ENCODE assay signal across 8 mouse cellular contexts in the genomic region with DNA sequence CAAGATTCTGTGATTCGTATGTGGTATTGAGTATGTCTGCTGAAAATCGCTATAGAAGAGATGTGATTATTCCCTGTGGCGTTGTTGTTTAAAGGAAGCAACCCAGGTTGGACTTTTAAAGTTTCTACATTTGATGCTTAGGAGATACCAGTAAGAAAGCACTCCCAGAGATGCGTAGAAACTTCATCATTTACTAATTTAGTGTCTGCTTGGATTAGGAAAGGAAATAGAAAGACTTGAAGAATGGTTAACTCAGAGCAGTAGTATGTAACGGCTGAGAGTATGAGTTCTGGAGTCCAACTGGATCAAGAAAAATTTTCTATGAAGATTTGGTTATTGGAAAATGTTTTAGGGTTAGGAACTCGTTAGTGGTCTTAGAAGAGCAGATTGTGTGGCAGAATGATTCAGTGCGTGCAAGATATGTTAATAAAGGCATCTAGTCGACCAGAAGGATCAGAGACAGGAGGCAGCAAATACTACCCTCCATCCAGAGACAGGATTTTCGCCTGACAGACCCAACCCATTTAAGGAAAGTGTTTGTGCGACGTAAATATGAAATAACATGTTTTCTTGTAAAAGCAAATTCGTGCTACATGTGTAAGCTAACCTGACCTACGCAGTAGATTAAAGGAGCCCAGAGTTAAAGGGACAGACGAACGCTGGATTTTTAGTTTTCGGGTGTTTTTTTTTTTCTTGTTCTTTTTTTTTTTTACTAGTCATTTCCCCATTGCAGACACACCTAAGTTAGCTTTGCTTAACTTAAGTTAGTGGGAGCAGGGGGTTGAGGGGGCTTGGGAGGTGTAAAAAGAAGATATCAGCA. TPM values are rescaled to one million over a fixed set of nuclear protein-coding genes. Genes with fewer than 3 reads are reported as not detected.
A peak's percentile ranks its signal among the peaks of the same experiment; 100 is the strongest.
DNase-seq lines count a peak whose midpoint lies in the region; ATAC-seq lines count a peak whose summit lies in the region.

No protein-coding gene starts in this region.

- H3K4me1 ChIP-seq in lung, embryonic 15.5 days = peaks cover 26% of the 10 kb centered on the region
- H3K4me1 ChIP-seq in embryonic facial prominence, embryonic 12.5 days = peaks cover 22% of the 10 kb centered on the region
- H3K4me1 ChIP-seq in intestine, embryonic 16.5 days (ENCODE audit: control insufficient read depth, insufficient read depth, low read length) = peaks cover 15% of the 10 kb centered on the region
- H3K4me1 ChIP-seq in neural tube, embryonic 15.5 days = peaks cover 41% of the 10 kb centered on the region

- 69% methylated on average over 16 of the region's 16 CpGs for WGBS in lung, embryonic 15.5 days
- WGBS in embryonic facial prominence, embryonic 12.5 days = 75% methylated on average over 16 of the region's 16 CpGs
- WGBS in intestine, embryonic 16.5 days = 69% methylated on average over 16 of the region's 16 CpGs
- WGBS in neural tube, embryonic 15.5 days = 72% methylated on average over 16 of the region's 16 CpGs

- H3K27ac ChIP-seq in lung, embryonic 15.5 days = peak overlapping the region; percentile 100
- peak overlapping the region; percentile 99 for H3K27ac ChIP-seq in embryonic facial prominence, embryonic 12.5 days
- H3K27ac ChIP-seq in intestine, embryonic 16.5 days (ENCODE audit: low read length) = peak overlapping the region; percentile 99
- H3K27ac ChIP-seq in neural tube, embryonic 15.5 days (replicated peaks) = peak overlapping the region; percentile 100

- no peaks in the 10 kb centered on the region for H3K27me3 ChIP-seq in lung, embryonic 15.5 days
- no peaks in the 10 kb centered on the region for H3K27me3 ChIP-seq in embryonic facial prominence, embryonic 12.5 days
- no peaks in the 10 kb centered on the region for H3K27me3 ChIP-seq in intestine, embryonic 16.5 days (replicated peaks; ENCODE audit: control insufficient read depth, insufficient read depth, low read length)
- H3K27me3 ChIP-seq in neural tube, embryonic 15.5 days (replicated peaks) = no peaks in the 10 kb centered on the region

- H3K4me2 ChIP-seq in lung, embryonic 15.5 days = peak overlapping the region; percentile 87
- H3K4me2 ChIP-seq in embryonic facial prominence, embryonic 12.5 days (replicated peaks) = peak overlapping the region; percentile 68
- H3K4me2 ChIP-seq in intestine, embryonic 16.5 days (ENCODE audit: low read depth, low read length) = peak overlapping the region; percentile 88
- H3K4me2 ChIP-seq in neural tube, embryonic 15.5 days = peak overlapping the region; percentile 90

- peaks cover 19% of the 10 kb centered on the region for H3K36me3 ChIP-seq in lung, embryonic 15.5 days
- peaks cover 32% of the 10 kb centered on the region for H3K36me3 ChIP-seq in embryonic facial prominence, embryonic 12.5 days
- peaks cover 6% of the 10 kb centered on the region for H3K36me3 ChIP-seq in intestine, embryonic 16.5 days (ENCODE audit: control insufficient read depth, insufficient read depth, low read length)
- H3K36me3 ChIP-seq in neural tube, embryonic 15.5 days = peaks cover 19% of the 10 kb centered on the region

- peak overlapping the region; percentile 84 for H3K9ac ChIP-seq in lung, embryonic 15.5 days
- H3K9ac ChIP-seq in embryonic facial prominence, embryonic 12.5 days = peak overlapping the region; percentile 73
- peak overlapping the region; percentile 95 for H3K9ac ChIP-seq in intestine, embryonic 16.5 days (ENCODE audit: low read depth, low read length)
- peak overlapping the region; percentile 92 for H3K9ac ChIP-seq in neural tube, embryonic 15.5 days (replicated peaks)

- peak overlapping the region; percentile 65 for H3K4me3 ChIP-seq in lung, embryonic 15.5 days
- H3K4me3 ChIP-seq in embryonic facial prominence, embryonic 12.5 days = peak overlapping the region; percentile 51
- peak overlapping the region; percentile 73 for H3K4me3 ChIP-seq in intestine, embryonic 16.5 days (ENCODE audit: low read length)
- peak overlapping the region; percentile 84 for H3K4me3 ChIP-seq in neural tube, embryonic 15.5 days (replicated peaks)

- ATAC-seq in lung, embryonic 15.5 days (ENCODE audit: borderline replicate concordance, extremely low read depth, low FRiP score, low TSS enrichment) = no peak
- no peak for ATAC-seq in embryonic facial prominence, embryonic 12.5 days (ENCODE audit: insufficient number of reproducible peaks, insufficient read depth, low FRiP score, low TSS enrichment)
- no peak for ATAC-seq in intestine, embryonic 16.5 days
- ATAC-seq in neural tube, embryonic 15.5 days (ENCODE audit: low FRiP score) = no peak
- no peak for ATAC-seq in CD4-positive, CD25-positive, alpha-beta regulatory T cell, adult 4 months
- no peak for ATAC-seq in megakaryocyte progenitor cell, adult 5-6 weeks (replicated peaks; ENCODE audit: poor library complexity)

- DNase-seq in lung, adult 18-20 months = no peak
- no peak for DNase-seq in adrenal gland, postnatal 14 days

- H3K9me3 ChIP-seq in lung, embryonic 15.5 days = no peaks in the 10 kb centered on the region
- H3K9me3 ChIP-seq in embryonic facial prominence, embryonic 12.5 days = 0 out of 2 replicates have a peak, but pooled peaks cover 6% of the 10 kb centered on the region
- no peaks in the 10 kb centered on the region for H3K9me3 ChIP-seq in intestine, embryonic 16.5 days (ENCODE audit: control insufficient read depth, low read length)
- no peaks in the 10 kb centered on the region for H3K9me3 ChIP-seq in neural tube, embryonic 15.5 days (replicated peaks)

RNA-seq across cellular contexts. Expression of gene Lcmt2, which starts 1.0 kb away (rescaled TPM):
- polyA plus RNA-seq in lung, embryonic 15.5 days (2015; fragmentation: Nextera tagmentation; extraction: Ambion mirVana) = 24.7 and 26.1 TPM in 2 replicates
- 23.1 and 25.4 TPM in 2 replicates for polyA plus RNA-seq in embryonic facial prominence, embryonic 12.5 days (2016; fragmentation: Nextera tagmentation; extraction: Ambion mirVana)
- 19.3 and 19.8 TPM in 2 replicates for polyA plus RNA-seq in intestine, embryonic 16.5 days (2015; fragmentation: Nextera tagmentation; extraction: Ambion mirVana)
- 18.9 and 21.5 TPM in 2 replicates for polyA plus RNA-seq in neural tube, embryonic 15.5 days (2015; fragmentation: Nextera tagmentation; extraction: Ambion mirVana)
- 10.1 and 11.5 TPM in 2 replicates for total RNA-seq in adrenal gland, postnatal 14 days (2021)
- 10 to 100 TPM in 1 of 2 experiments, 1 to 10 TPM in 1; 6.7 to 12.3 TPM for polyA plus RNA-seq in CD4-positive, CD25-positive, alpha-beta regulatory T cell, adult 4 months (2017; shearing (Covaris generic))
- 11.7 and 12.8 TPM in 2 replicates for total RNA-seq in megakaryocyte progenitor cell, adult 5-6 weeks (2015)
- total RNA-seq in megakaryocyte progenitor cell, adult 5-6 weeks (2017) = 8.4 and 9.7 TPM in 2 replicates

RNA-seq across cellular contexts. Expression of gene Adal, which starts 1.2 kb away (rescaled TPM):
- polyA plus RNA-seq in lung, embryonic 15.5 days (2015; fragmentation: Nextera tagmentation; extraction: Ambion mirVana) = 18.6 and 22.3 TPM in 2 replicates
- 22.8 and 23.6 TPM in 2 replicates for polyA plus RNA-seq in embryonic facial prominence, embryonic 12.5 days (2016; fragmentation: Nextera tagmentation; extraction: Ambion mirVana)
- polyA plus RNA-seq in intestine, embryonic 16.5 days (2015; fragmentation: Nextera tagmentation; extraction: Ambion mirVana) = 16.7 and 17.4 TPM in 2 replicates
- 27.1 and 27.6 TPM in 2 replicates for polyA plus RNA-seq in neural tube, embryonic 15.5 days (2015; fragmentation: Nextera tagmentation; extraction: Ambion mirVana)
- 17.1 and 20.1 TPM in 2 replicates for total RNA-seq in adrenal gland, postnatal 14 days (2021)
- polyA plus RNA-seq in CD4-positive, CD25-positive, alpha-beta regulatory T cell, adult 4 months (2017; shearing (Covaris generic)) = 10 to 100 TPM; 15.3 to 25.7 TPM
- 12.2 and 12.4 TPM in 2 replicates for total RNA-seq in megakaryocyte progenitor cell, adult 5-6 weeks (2015)
- total RNA-seq in megakaryocyte progenitor cell, adult 5-6 weeks (2017) = 10.6 and 15.4 TPM in 2 replicates

RNA-seq across cellular contexts. Expression of gene Tubgcp4, which starts 29.0 kb away (rescaled TPM):
- polyA plus RNA-seq in lung, embryonic 15.5 days (2015; fragmentation: Nextera tagmentation; extraction: Ambion mirVana) = 52.6 and 53.3 TPM in 2 replicates
- 76.4 and 88.6 TPM in 2 replicates for polyA plus RNA-seq in embryonic facial prominence, embryonic 12.5 days (2016; fragmentation: Nextera tagmentation; extraction: Ambion mirVana)
- 31.8 and 37.2 TPM in 2 replicates for polyA plus RNA-seq in intestine, embryonic 16.5 days (2015; fragmentation: Nextera tagmentation; extraction: Ambion mirVana)
- 45.2 and 47.2 TPM in 2 replicates for polyA plus RNA-seq in neural tube, embryonic 15.5 days (2015; fragmentation: Nextera tagmentation; extraction: Ambion mirVana)
- 31.3 and 34.7 TPM in 2 replicates for total RNA-seq in adrenal gland, postnatal 14 days (2021)
- polyA plus RNA-seq in CD4-positive, CD25-positive, alpha-beta regulatory T cell, adult 4 months (2017; shearing (Covaris generic)) = 100 to 1,000 TPM in 1 of 2 experiments, 10 to 100 TPM in 1; 92.2 to 131 TPM
- 36.4 and 38.9 TPM in 2 replicates for total RNA-seq in megakaryocyte progenitor cell, adult 5-6 weeks (2015)
- total RNA-seq in megakaryocyte progenitor cell, adult 5-6 weeks (2017) = 28.8 and 39.3 TPM in 2 replicates

RNA-seq across cellular contexts. Expression of gene Zscan29, which starts 29.5 kb away (rescaled TPM):
- polyA plus RNA-seq in lung, embryonic 15.5 days (2015; fragmentation: Nextera tagmentation; extraction: Ambion mirVana) = 8.3 and 9.7 TPM in 2 replicates
- 11.4 and 11.6 TPM in 2 replicates for polyA plus RNA-seq in embryonic facial prominence, embryonic 12.5 days (2016; fragmentation: Nextera tagmentation; extraction: Ambion mirVana)
- polyA plus RNA-seq in intestine, embryonic 16.5 days (2015; fragmentation: Nextera tagmentation; extraction: Ambion mirVana) = 8.3 and 8.6 TPM in 2 replicates
- 6.0 and 6.8 TPM in 2 replicates for polyA plus RNA-seq in neural tube, embryonic 15.5 days (2015; fragmentation: Nextera tagmentation; extraction: Ambion mirVana)
- 15.7 and 17.5 TPM in 2 replicates for total RNA-seq in adrenal gland, postnatal 14 days (2021)
- 10 to 100 TPM; 30.4 to 44.1 TPM for polyA plus RNA-seq in CD4-positive, CD25-positive, alpha-beta regulatory T cell, adult 4 months (2017; shearing (Covaris generic))
- total RNA-seq in megakaryocyte progenitor cell, adult 5-6 weeks (2015) = 18.8 and 21.2 TPM in 2 replicates
- total RNA-seq in megakaryocyte progenitor cell, adult 5-6 weeks (2017) = 18.7 and 25.4 TPM in 2 replicates

RNA-seq across cellular contexts. Expression of gene Tgm7, which starts 31.8 kb away (rescaled TPM):
- 0.06 TPM in 1 of 2 replicates, not detected in the other for polyA plus RNA-seq in lung, embryonic 15.5 days (2015; fragmentation: Nextera tagmentation; extraction: Ambion mirVana)
- polyA plus RNA-seq in embryonic facial prominence, embryonic 12.5 days (2016; fragmentation: Nextera tagmentation; extraction: Ambion mirVana) = not detected in 2 replicates
- 0.16 and 0.17 TPM in 2 replicates for polyA plus RNA-seq in intestine, embryonic 16.5 days (2015; fragmentation: Nextera tagmentation; extraction: Ambion mirVana)
- 0.13 TPM in 1 of 2 replicates, not detected in the other for polyA plus RNA-seq in neural tube, embryonic 15.5 days (2015; fragmentation: Nextera tagmentation; extraction: Ambion mirVana)
- not detected in 2 replicates for total RNA-seq in adrenal gland, postnatal 14 days (2021)
- polyA plus RNA-seq in CD4-positive, CD25-positive, alpha-beta regulatory T cell, adult 4 months (2017; shearing (Covaris generic)) = under 1 TPM in 1 of 2 experiments, not detected in 1; 0.30 TPM
- total RNA-seq in megakaryocyte progenitor cell, adult 5-6 weeks (2015) = not detected in 2 replicates
- total RNA-seq in megakaryocyte progenitor cell, adult 5-6 weeks (2017) = not detected in 2 replicates
